Mouse (Mus musculus) bone marrow, adult 2 months (tissue): ENCODE measurements around the gene Cfd. TPM values are rescaled to one million over a fixed set of nuclear protein-coding genes. Genes with fewer than 3 reads are reported as not detected.
A peak's percentile ranks its signal among the peaks of the same experiment; 100 is the strongest.

ENCODE experiments used
- H3K27ac ChIP-seq: fragments of 200-500 bp; 2 replicates; pipeline ENCODE4 v1.5.1; 2012; ENCODE audit warnings: low read depth, mild to moderate bottlenecking, control low read depth, inconsistent platforms, low read length; ENCODE audit not compliant: control insufficient read depth, poor library complexity, insufficient read depth
- H3K4me1 ChIP-seq: fragments of 200-500 bp; 2 replicates; pipeline ENCODE4 v1.6.1; 2011; ENCODE audit warnings: low read length; ENCODE audit not compliant: control insufficient read depth, insufficient read depth
- H3K4me3 ChIP-seq: fragments of 200-500 bp; replicated peaks from 2 replicates; pipeline ENCODE3; 2011; ENCODE audit warnings: mild to moderate bottlenecking, low read depth, low read length, control low read depth; ENCODE audit not compliant: control insufficient read depth
- CTCF ChIP-seq: fragments of 200-500 bp; IDR thresholded peaks from 2 replicates; pipeline ENCODE4 v1.5.1; 2011; ENCODE audit warnings: low read length, control low read depth; ENCODE audit not compliant: control insufficient read depth, insufficient read depth
- POLR2A ChIP-seq: fragments of 200-500 bp; IDR thresholded peaks from 2 replicates; pipeline ENCODE4 v1.6.1; 2011; ENCODE audit warnings: low read depth, mild to moderate bottlenecking, control low read depth, low read length, borderline replicate concordance; ENCODE audit not compliant: control insufficient read depth
- WGBS: fragments of 180-500 bp; shearing (Covaris S2); methylation state at CpG from one replicate; pipeline ENCODE4 v1.1.7; 2018; 5-methylcytosine and 5-hydroxymethylcytosine counted together
- polyA plus RNA-seq: library from polyadenylated mRNA; stranded (reverse); fragments of >200 nt; gene quantifications from 2 replicates; pipeline ENCODE4 v1.2.4, GENCODE M21; 2011; ENCODE audit warnings: low replicate concordance; ENCODE audit not compliant: missing spikeins, insufficient read depth, insufficient read length

The Cfd gene
- 20.0 TPM in 1 of 2 replicates, not detected in the other for polyA plus RNA-seq

GRCm38 (mm10) chr10:79890670-79891069 lies at the start of gene Cfd:
Cfd (plus strand) TSS chr10:79890853.
- no peak within 1 kb of the TSS for H3K4me3 ChIP-seq
- TF ChIP-seq POLR2A (no peak), CTCF (no peak)
- no peak within 1 kb of the TSS for H3K27ac ChIP-seq
- WGBS, result 66% methylated on average over 5 of the region's 5 CpGs
- peaks cover 1% of the 10 kb centered on the region; the same call in 1 of the 2 replicates for H3K4me1 ChIP-seq

- H3K4me1 ChIP-seq, result peaks cover 2% of the 10 kb centered on the region; the same call in 1 of the 2 replicates
- TF ChIP-seq CTCF (no peak), POLR2A (no peak)
- 70% methylated on average over 3 of the region's 3 CpGs for WGBS
- H3K27ac ChIP-seq, result no peak overlapping the region
- no peak overlapping the region for H3K4me3 ChIP-seq
Measured at GRCm38 (mm10) chr10:79842322-79842721, 48.3 kb upstream of the Cfd start.

GRCm38 (mm10) chr10:79843476-79843875 lies 47.2 kb upstream of the Cfd start:
- Histone ChIP-seq H3K27ac (no peak overlapping the region), H3K4me1 (no peaks in the 10 kb centered on the region; the same call in 1 of the 2 replicates), H3K4me3 (no peak overlapping the region)
- no peak for TF ChIP-seq POLR2A
- no peak for TF ChIP-seq CTCF
- 82% methylated on average over 6 of the region's 6 CpGs for WGBS

- H3K27ac ChIP-seq, result no peak overlapping the region
- H3K4me1 ChIP-seq, result peaks cover 6% of the 10 kb centered on the region
- TF ChIP-seq CTCF, result no peak
- TF ChIP-seq POLR2A, result no peak
- H3K4me3 ChIP-seq, result no peak overlapping the region
- 67% methylated on average over 5 of the region's 5 CpGs for WGBS
Measured at GRCm38 (mm10) chr10:79846553-79846952, 44.1 kb upstream of the Cfd start.

- 26% methylated on average over 8 of the region's 8 CpGs for WGBS
- H3K4me3 ChIP-seq, result no peak overlapping the region
Measured at GRCm38 (mm10) chr10:79849941-79850628, 40.6 kb upstream of the Cfd start.

GRCm38 (mm10) chr10:79851653-79852052 lies 39.0 kb upstream of the Cfd start:
- Histone ChIP-seq H3K27ac (no peak overlapping the region), H3K4me1 (peaks cover 9% of the 10 kb centered on the region), H3K4me3 (no peak overlapping the region)
- no peak for TF ChIP-seq CTCF
- TF ChIP-seq POLR2A, result no peak
- WGBS, result 63% methylated on average over 3 of the region's 3 CpGs

More at GRCm38 (mm10) chr10:79849941-79850628, 40.6 kb upstream of the Cfd start:
- H3K4me1 ChIP-seq, result peaks cover 9% of the 10 kb centered on the region
- TF ChIP-seq CTCF (no peak), POLR2A (no peak)
- no peak overlapping the region for H3K27ac ChIP-seq

GRCm38 (mm10) chr10:79852107-79852789 lies 38.4 kb upstream of the Cfd start:
- Histone ChIP-seq H3K4me1 (peaks cover 14% of the 10 kb centered on the region), H3K4me3 (no peak overlapping the region)
- WGBS, result 38% methylated on average over 9 of the region's 9 CpGs

GRCm38 (mm10) chr10:79852827-79853226 lies 37.8 kb upstream of the Cfd start:
- H3K4me3 ChIP-seq, result no peak overlapping the region
- peaks cover 16% of the 10 kb centered on the region for H3K4me1 ChIP-seq
- TF ChIP-seq POLR2A (no peak), CTCF (no peak)
- peak overlapping the region; percentile 86 for H3K27ac ChIP-seq
- 39% methylated on average over 8 of the region's 8 CpGs for WGBS

More at GRCm38 (mm10) chr10:79852107-79852789, 38.4 kb upstream of the Cfd start:
- 0 out of 2 replicates have a peak overlapping the region, but pooled peaks have one; percentile 86 for H3K27ac ChIP-seq
- no peak for TF ChIP-seq CTCF
- no peak for TF ChIP-seq POLR2A
